Mouse (Mus musculus) CD4-positive, CD25-positive, alpha-beta regulatory T cell (primary cell): Measurements from ENCODE around the gene Arid2. TPM values are rescaled to one million over a fixed set of nuclear protein-coding genes. Genes with fewer than 3 reads are reported as not detected.

Source experiments
- polyA plus RNA-seq: library from polyadenylated mRNA; unstranded; fragments of 100-300 nt; shearing (Covaris generic); gene quantifications from one replicate; pipeline ENCODE4 v1.2.1, GENCODE M21; 2017

The Arid2 gene
- polyA plus RNA-seq, result 33.6 TPM

GRCm38 (mm10) chr15:96287369-96287975 lies at the start of gene Arid2:
Gene Arid2 (plus strand): TSS chr15:96287518.

Other genes with a start within 250 kb of the Arid2 start
- 93.7 TPM for gene Scaf11, start 173.3 kb downstream of the Arid2 start, polyA plus RNA-seq